Mouse (Mus musculus) bone marrow, adult 2 months (tissue): ENCODE data around the gene Foxo6. TPM values are rescaled to one million over a fixed set of nuclear protein-coding genes. Genes with fewer than 3 reads are reported as not detected.

Source experiments
- H3K27ac ChIP-seq: fragments of 200-500 bp; 2 replicates; pipeline ENCODE4 v1.5.1; 2012; ENCODE audit warnings: low read depth, mild to moderate bottlenecking, control low read depth, inconsistent platforms, low read length; ENCODE audit not compliant: control insufficient read depth, poor library complexity, insufficient read depth
- H3K4me1 ChIP-seq: fragments of 200-500 bp; 2 replicates; pipeline ENCODE4 v1.6.1; 2011; ENCODE audit warnings: low read length; ENCODE audit not compliant: control insufficient read depth, insufficient read depth
- H3K4me3 ChIP-seq: fragments of 200-500 bp; replicated peaks from 2 replicates; pipeline ENCODE3; 2011; ENCODE audit warnings: mild to moderate bottlenecking, low read depth, low read length, control low read depth; ENCODE audit not compliant: control insufficient read depth
- CTCF ChIP-seq: fragments of 200-500 bp; IDR thresholded peaks from 2 replicates; pipeline ENCODE4 v1.5.1; 2011; ENCODE audit warnings: low read length, control low read depth; ENCODE audit not compliant: control insufficient read depth, insufficient read depth
- POLR2A ChIP-seq: fragments of 200-500 bp; IDR thresholded peaks from 2 replicates; pipeline ENCODE4 v1.6.1; 2011; ENCODE audit warnings: low read depth, mild to moderate bottlenecking, control low read depth, low read length, borderline replicate concordance; ENCODE audit not compliant: control insufficient read depth
- WGBS: fragments of 180-500 bp; shearing (Covaris S2); methylation state at CpG from one replicate; pipeline ENCODE4 v1.1.7; 2018; 5-methylcytosine and 5-hydroxymethylcytosine counted together
- polyA plus RNA-seq: library from polyadenylated mRNA; stranded (reverse); fragments of >200 nt; gene quantifications from 2 replicates; pipeline ENCODE4 v1.2.4, GENCODE M21; 2011; ENCODE audit warnings: low replicate concordance; ENCODE audit not compliant: missing spikeins, insufficient read depth, insufficient read length

The Foxo6 gene
- polyA plus RNA-seq, result not detected in 2 replicates

- WGBS, result 1% methylated on average over 67 of the region's 99 CpGs
- peak within 1 kb of the TSS; percentile 16; the same call in 1 of the 2 replicates for H3K27ac ChIP-seq
- TF ChIP-seq CTCF (peak; percentile 54; the same call in 1 of the 2 replicates), POLR2A (no peak)
- H3K4me3 ChIP-seq, result peak within 1 kb of the TSS; percentile 23
- peaks cover 1% of the 10 kb centered on the region; the same call in 1 of the 2 replicates for H3K4me1 ChIP-seq
These were observed at the start of gene Foxo6 for GRCm38 (mm10) chr4:120287290-120288111. TSS of gene Foxo6 (minus strand) at chr4:120287349.

DNA sequence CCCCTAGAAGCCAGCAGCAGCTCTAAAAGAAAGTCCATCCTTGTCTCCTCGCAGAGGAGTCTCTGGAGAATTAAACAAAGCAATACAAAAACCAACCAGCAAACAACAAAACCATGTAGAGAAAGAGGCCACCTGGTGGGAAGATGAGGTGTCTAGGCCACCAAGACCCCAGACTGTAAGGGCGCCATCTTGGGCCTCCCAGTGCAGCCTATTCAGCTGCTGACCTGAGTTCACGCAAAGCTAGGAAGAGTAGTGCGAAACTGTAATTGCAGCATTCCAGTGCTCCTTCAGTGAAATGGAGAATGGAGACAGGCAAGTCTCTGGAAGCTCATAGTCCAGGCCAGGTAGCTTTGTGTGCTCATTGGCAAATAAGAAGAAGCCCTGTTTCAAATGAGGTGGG is 47.2 kb upstream of the Foxo6 start:
- Histone ChIP-seq H3K4me3 (no peak overlapping the region), H3K27ac (no peak overlapping the region), H3K4me1 (no peaks in the 10 kb centered on the region)
- 85% methylated on average over 4 of the region's 4 CpGs for WGBS
- no peak for TF ChIP-seq POLR2A
- no peak for TF ChIP-seq CTCF

DNA sequence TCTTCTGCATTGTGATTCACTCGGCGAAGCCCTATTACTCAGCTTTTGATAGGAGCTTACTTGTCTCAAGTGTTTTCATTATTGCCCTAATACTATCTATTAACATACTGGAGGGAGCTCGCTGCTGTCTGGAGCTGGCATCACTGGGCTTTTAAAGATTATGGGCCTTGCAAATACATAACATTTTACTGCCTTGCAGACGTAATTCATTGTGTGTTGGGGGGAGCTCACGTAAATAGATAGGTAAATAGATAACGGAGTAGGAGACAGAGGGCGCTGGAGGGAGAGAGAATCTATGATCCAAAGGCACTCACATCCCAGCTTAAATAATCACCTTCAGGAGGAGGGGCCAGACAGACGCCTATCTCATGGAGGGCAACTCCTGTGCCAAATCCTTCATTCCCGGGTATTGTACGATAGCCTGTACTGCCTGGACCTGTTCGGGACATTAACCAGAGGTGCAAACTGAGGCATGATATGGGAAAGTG is 45.8 kb upstream of the Foxo6 start:
- H3K27ac ChIP-seq, result no peak overlapping the region
- 62% methylated on average over 11 of the region's 11 CpGs for WGBS

GRCm38 (mm10) chr4:120332405-120332933 is 45.3 kb upstream of the Foxo6 start:
- TF ChIP-seq CTCF (no peak), POLR2A (no peak)
- 64% methylated on average over 7 of the region's 7 CpGs for WGBS
- H3K27ac ChIP-seq, result no peak overlapping the region
- no peaks in the 10 kb centered on the region for H3K4me1 ChIP-seq
- H3K4me3 ChIP-seq, result no peak overlapping the region

More for the DNA sequence above, 45.8 kb upstream of the Foxo6 start:
- no peak for TF ChIP-seq POLR2A
- TF ChIP-seq CTCF, result no peak
- Histone ChIP-seq H3K4me3 (no peak overlapping the region), H3K4me1 (no peaks in the 10 kb centered on the region)

DNA sequence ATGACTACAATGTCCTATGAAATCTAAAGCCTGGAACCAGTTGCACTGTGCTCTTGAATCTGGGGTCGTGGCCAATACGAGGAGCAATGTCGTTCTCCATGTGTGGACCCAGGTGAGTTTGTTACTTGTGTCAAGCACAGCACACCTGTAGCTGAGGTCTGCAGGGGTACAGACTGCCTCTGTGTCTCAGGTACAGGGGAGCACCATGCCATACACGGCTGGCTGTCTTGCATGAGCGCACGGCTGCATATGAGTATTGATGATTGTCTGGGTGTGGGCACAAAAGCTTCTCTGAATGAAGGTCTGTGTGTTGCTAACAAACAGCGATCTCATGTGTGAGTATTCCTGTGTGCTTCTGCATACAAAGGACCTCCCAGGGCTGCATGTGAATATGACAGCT is 44.8 kb upstream of the Foxo6 start:
- TF ChIP-seq CTCF, result no peak
- Histone ChIP-seq H3K4me1 (no peaks in the 10 kb centered on the region), H3K27ac (no peak overlapping the region), H3K4me3 (no peak overlapping the region)
- WGBS, result 81% methylated on average over 7 of the region's 7 CpGs

DNA sequence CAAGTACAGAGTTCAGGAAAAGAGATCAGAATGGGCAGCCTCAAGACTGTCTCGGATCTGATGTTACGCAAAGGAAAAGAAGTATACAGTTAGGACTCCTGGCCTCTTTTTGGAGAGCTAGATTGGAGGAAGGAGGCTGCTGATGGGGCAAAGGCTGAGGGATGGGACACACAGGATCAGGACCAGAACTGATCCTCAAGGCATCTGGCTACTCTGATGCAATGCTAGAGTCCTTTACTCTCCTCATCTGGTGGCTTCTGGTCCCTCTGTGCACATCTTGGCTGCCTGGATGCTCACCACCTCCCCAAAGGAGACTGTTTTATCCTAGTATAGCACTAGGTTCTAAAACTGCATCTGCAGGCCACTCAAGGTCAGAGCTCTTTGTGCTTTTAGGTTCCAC is 44.4 kb upstream of the Foxo6 start:
- Histone ChIP-seq H3K4me1 (no peaks in the 10 kb centered on the region), H3K27ac (no peak overlapping the region), H3K4me3 (no peak overlapping the region)
- 77% methylated on average over 2 of the region's 2 CpGs for WGBS
- TF ChIP-seq POLR2A, result no peak
- TF ChIP-seq CTCF, result no peak

GRCm38 (mm10) chr4:120325748-120326147 is 38.6 kb upstream of the Foxo6 start:
- H3K4me3 ChIP-seq, result no peak overlapping the region

DNA sequence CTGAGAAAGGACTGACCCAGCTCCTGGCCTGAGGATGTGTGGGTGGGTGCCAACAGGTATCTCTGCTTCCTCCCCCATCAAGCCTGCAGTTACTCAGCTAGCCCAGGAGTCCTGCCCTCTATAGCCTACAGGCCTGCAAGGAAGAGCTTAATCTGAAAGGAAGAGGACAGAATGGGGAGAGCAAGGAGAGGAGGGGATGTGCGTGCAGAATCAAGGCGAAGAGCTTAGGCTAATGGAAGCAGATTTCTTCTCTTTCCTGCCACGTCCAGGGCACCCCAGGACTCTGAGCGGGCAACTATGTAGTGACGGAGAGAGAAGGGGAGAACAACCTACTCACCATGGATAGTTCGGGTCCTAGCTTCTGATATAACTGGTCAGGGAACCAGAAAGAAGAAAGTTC is 37.9 kb upstream of the Foxo6 start:
- H3K4me3 ChIP-seq, result no peak overlapping the region
- H3K4me1 ChIP-seq, result no peaks in the 10 kb centered on the region
- WGBS, result 81% methylated on average over 6 of the region's 6 CpGs
- TF ChIP-seq CTCF, result no peak
- TF ChIP-seq POLR2A, result no peak
- no peak overlapping the region for H3K27ac ChIP-seq

More at GRCm38 (mm10) chr4:120325748-120326147, 38.6 kb upstream of the Foxo6 start:
- no peak for TF ChIP-seq CTCF
- TF ChIP-seq POLR2A, result no peak
- 41% methylated on average over 4 of the region's 4 CpGs for WGBS
- Histone ChIP-seq H3K27ac (no peak overlapping the region), H3K4me1 (no peaks in the 10 kb centered on the region)
